Mouse (Mus musculus) heart, embryonic 16.5 days (tissue): ENCODE measurements around the gene Fam216a. TPM values are rescaled to one million over a fixed set of nuclear protein-coding genes. Genes with fewer than 3 reads are reported as not detected.

ENCODE experiments used
- ATAC-seq: fragments of 200-750 bp; cut with Nextera tagmentation; replicated peaks from 2 replicates; pipeline ENCODE4 v1.8.0; 2017; ENCODE audit warnings: moderate number of reproducible peaks; ENCODE audit not compliant: insufficient read depth, low FRiP score; ENCODE audit errors: extremely low read depth
- H3K27ac ChIP-seq: fragments of 300-500 bp; sonication (generic); 2 replicates; pipeline ENCODE4 v1.5.1; 2014; ENCODE audit warnings: mild to moderate bottlenecking, low read length, control low read depth, moderate library complexity
- H3K27me3 ChIP-seq: fragments of 300-500 bp; sonication (generic); 2 replicates; pipeline ENCODE4 v1.6.1; 2014; ENCODE audit warnings: low read length, mixed read lengths; ENCODE audit not compliant: control insufficient read depth, insufficient read depth
- H3K36me3 ChIP-seq: fragments of 300-500 bp; sonication (generic); 2 replicates; pipeline ENCODE4 v1.6.1; 2014; ENCODE audit not compliant: control insufficient read depth, insufficient read depth
- H3K4me1 ChIP-seq: fragments of 300-500 bp; sonication (generic); 2 replicates; pipeline ENCODE4 v1.6.1; 2014; ENCODE audit warnings: low read length, mixed read lengths; ENCODE audit not compliant: control insufficient read depth, insufficient read depth
- H3K4me2 ChIP-seq: fragments of 300-500 bp; sonication (generic); 2 replicates; pipeline ENCODE4 v1.6.1; 2014; ENCODE audit warnings: low read depth, mild to moderate bottlenecking, control low read depth, low read length
- H3K4me3 ChIP-seq: fragments of 300-500 bp; sonication (generic); 2 replicates; pipeline ENCODE4 v1.5.1; 2014; ENCODE audit warnings: mild to moderate bottlenecking, control low read depth, low read length
- H3K9ac ChIP-seq: fragments of 300-500 bp; sonication (generic); 2 replicates; pipeline ENCODE4 v1.6.1; 2014; ENCODE audit warnings: low read length, control low read depth
- H3K9me3 ChIP-seq: fragments of 300-500 bp; sonication (generic); replicated peaks from 2 replicates; pipeline ENCODE4 v1.6.1; 2016; ENCODE audit warnings: low read length; ENCODE audit not compliant: control insufficient read depth
- WGBS: fragments of 180-500 bp; shearing (Covaris S2); extraction: QIAGEN DNeasy Blood & Tissue Kit; methylation state at CpG from one replicate; pipeline ENCODE4 v1.1.7; 2014; 5-methylcytosine and 5-hydroxymethylcytosine counted together
- polyA plus RNA-seq: library from polyadenylated mRNA; unstranded; fragments of >200 nt; fragmentation: Nextera tagmentation; extraction: Ambion mirVana; gene quantifications from 2 replicates; pipeline ENCODE4 v1.2.1, GENCODE M21; 2015

Gene Fam216a
- polyA plus RNA-seq, 1 experiment from 2014 or later, result 51.7 TPM

DNA sequence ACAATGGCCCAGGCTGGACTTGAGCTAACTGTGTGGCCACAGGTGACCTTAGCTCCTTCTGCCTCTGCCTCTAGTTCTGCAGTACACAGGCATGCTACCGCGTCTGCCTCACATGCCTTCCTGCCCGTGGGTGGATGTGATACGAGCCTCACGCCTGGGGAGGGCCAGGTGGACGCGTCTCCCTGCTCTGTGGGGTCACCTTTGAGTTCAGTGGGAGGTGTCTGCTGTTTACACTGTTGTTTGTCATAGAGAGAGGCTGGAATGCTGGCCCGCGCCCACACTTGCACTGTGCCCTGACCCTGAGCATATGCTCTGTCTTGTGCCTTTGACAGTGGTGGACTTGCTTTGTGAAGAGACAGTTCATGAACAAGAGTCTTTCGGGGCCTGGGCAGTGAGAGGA, 33.4 kb upstream of the Fam216a start:
- Histone ChIP-seq H3K27me3 (no peaks in the 10 kb centered on the region), H3K36me3 (peaks cover 54% of the 10 kb centered on the region), H3K4me3 (no peak overlapping the region), H3K9ac (no peak overlapping the region), H3K4me1 (peaks cover 19% of the 10 kb centered on the region), H3K27ac (no peak overlapping the region), H3K9me3 (no peaks in the 10 kb centered on the region), H3K4me2 (no peak overlapping the region)
- ATAC-seq, result no peak
- WGBS, result 93% methylated on average over 10 of the region's 10 CpGs

DNA sequence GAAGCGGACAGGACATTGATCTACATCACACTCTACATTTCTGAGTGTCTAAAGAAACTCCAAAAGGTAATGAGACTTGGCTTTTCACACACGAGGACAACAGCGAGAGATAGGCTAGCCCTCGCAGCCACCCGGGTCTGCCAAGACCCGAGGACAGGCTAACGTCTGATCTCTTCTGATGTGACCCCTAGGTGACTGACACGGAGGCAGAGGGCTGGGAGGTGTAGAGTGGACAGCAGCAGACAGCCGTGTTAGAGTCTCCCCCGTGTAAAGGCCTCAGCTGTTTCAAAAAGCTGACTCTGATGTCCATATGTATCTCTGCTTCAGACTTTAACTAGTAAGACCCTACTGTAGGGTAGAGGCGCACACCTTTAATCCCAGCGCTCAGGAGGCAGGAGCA, 31.2 kb upstream of the Fam216a start:
- Histone ChIP-seq H3K4me1 (peaks cover 33% of the 10 kb centered on the region), H3K27ac (peak overlapping the region; percentile 77), H3K9me3 (no peaks in the 10 kb centered on the region), H3K36me3 (peaks cover 45% of the 10 kb centered on the region), H3K4me3 (no peak overlapping the region), H3K9ac (no peak overlapping the region), H3K27me3 (no peaks in the 10 kb centered on the region), H3K4me2 (no peak overlapping the region)
- no peak for ATAC-seq
- 85% methylated on average over 12 of the region's 12 CpGs for WGBS

DNA sequence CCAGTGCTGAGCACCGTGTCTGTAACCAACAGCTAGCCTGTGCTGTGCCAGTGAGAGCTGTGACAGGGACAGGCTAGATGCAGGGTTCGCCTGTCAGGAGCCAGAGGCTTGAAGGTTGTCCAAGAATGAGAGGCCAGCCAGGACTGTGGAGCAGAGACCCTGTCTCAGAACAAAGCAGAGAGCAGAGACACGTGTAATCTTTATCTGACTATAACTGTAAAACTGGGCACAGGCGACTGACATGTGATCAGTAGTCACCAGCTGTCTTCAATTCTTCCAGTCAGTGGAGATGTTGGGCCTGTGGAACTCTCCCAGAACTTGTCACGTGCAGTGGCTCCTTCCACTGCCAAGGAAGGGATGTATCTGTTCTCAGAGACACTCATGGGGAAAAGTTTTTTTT, 30.6 kb upstream of the Fam216a start:
- Histone ChIP-seq H3K4me2 (no peak overlapping the region), H3K36me3 (peaks cover 45% of the 10 kb centered on the region), H3K27ac (peak overlapping the region; percentile 77), H3K9ac (peak overlapping the region; percentile 40; the same call in 1 of the 2 replicates), H3K27me3 (no peaks in the 10 kb centered on the region), H3K4me1 (peaks cover 35% of the 10 kb centered on the region), H3K4me3 (no peak overlapping the region), H3K9me3 (no peaks in the 10 kb centered on the region)
- peak; percentile 85 for ATAC-seq
- WGBS, result 45% methylated on average over 5 of the region's 5 CpGs

DNA sequence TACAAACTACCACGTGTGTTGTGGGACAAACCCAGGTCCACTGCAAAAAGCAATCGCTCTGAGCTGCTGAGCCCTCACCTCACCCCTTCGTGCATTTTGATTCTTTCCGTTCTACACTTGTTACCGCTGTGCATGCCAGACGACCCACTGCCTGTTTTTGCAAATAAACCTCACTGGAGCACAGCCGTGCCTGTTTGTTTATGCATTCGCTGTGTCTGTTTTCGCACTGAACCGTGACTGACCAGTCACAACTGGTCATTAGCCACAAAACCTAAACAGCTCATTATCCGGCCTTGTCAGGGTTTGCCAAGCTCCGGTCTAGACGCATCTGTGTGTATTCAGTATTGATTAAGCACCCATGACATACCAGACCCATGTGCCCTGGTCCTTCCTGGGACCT, 30.0 kb upstream of the Fam216a start:
- Histone ChIP-seq H3K9ac (peak overlapping the region; percentile 40; the same call in 1 of the 2 replicates), H3K4me3 (no peak overlapping the region), H3K4me2 (no peak overlapping the region), H3K9me3 (no peaks in the 10 kb centered on the region), H3K27me3 (no peaks in the 10 kb centered on the region), H3K27ac (peak overlapping the region; percentile 77), H3K36me3 (peaks cover 46% of the 10 kb centered on the region), H3K4me1 (peaks cover 35% of the 10 kb centered on the region)
- no peak for ATAC-seq
- WGBS, result 86% methylated on average over 13 of the region's 13 CpGs

DNA sequence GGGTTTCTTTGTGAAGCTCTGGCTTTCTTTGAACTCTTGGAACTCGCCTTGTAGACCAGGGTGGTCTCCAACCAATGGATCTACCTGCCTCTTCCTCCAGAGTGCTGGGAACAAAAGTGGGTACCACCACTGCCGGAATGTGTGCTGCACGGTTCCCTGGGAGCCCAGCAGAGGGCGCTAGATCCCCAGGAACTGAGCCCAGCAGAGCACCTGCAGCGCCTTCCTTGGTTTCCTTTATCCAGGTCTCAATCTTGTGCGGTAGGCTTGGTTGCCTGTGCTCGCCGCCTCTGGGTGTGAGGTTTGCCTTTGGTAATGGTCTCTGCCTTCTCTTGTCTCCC, 29.1 kb upstream of the Fam216a start:
- Histone ChIP-seq H3K9me3 (no peaks in the 10 kb centered on the region), H3K9ac (no peak overlapping the region), H3K27me3 (no peaks in the 10 kb centered on the region), H3K27ac (no peak overlapping the region), H3K4me3 (no peak overlapping the region), H3K4me2 (no peak overlapping the region), H3K36me3 (peaks cover 41% of the 10 kb centered on the region), H3K4me1 (peaks cover 35% of the 10 kb centered on the region)
- ATAC-seq, result no peak
- 30% methylated on average over 8 of the region's 8 CpGs for WGBS

DNA sequence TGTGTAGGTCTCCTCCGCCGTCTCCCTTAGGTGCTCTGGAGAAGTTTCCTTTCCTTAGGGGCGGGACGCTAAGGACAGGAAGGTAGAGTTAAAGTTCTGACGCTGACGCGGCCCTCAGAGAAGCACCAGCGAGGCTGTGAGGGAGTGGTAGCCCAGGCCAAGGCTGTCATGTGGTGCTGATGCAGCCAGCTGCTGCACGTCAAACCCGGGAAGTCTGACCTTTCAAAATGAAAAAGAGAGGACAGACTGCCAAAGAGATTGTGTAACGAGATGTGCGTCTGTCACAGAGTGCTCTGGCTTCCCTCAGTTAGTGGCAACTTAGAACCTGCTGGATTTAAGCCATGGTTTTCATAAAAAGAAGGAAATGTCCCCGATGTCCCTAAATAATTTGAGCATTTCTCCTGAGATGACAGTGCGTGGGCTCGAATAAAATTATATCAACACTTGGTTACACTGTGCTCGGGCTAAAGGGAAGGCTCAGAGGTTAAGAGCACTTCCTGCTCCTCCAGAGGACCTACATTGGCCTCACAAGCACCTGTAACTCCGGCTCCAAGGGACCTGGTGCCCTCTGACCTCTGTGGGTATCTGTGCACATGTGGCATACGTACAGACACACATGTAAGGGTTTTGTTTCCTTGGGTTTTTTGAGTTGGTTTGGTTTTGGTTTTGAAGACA, 28.6 kb upstream of the Fam216a start:
- 0 out of 2 replicates have a peak, but pooled peaks have one; percentile 46 for ATAC-seq
- Histone ChIP-seq H3K36me3 (peaks cover 36% of the 10 kb centered on the region), H3K27ac (peak overlapping the region; percentile 68), H3K9me3 (no peaks in the 10 kb centered on the region), H3K4me2 (no peak overlapping the region), H3K4me1 (peaks cover 35% of the 10 kb centered on the region), H3K27me3 (no peaks in the 10 kb centered on the region), H3K4me3 (no peak overlapping the region), H3K9ac (no peak overlapping the region; the same call in 1 of the 2 replicates)
- 49% methylated on average over 18 of the region's 18 CpGs for WGBS

DNA sequence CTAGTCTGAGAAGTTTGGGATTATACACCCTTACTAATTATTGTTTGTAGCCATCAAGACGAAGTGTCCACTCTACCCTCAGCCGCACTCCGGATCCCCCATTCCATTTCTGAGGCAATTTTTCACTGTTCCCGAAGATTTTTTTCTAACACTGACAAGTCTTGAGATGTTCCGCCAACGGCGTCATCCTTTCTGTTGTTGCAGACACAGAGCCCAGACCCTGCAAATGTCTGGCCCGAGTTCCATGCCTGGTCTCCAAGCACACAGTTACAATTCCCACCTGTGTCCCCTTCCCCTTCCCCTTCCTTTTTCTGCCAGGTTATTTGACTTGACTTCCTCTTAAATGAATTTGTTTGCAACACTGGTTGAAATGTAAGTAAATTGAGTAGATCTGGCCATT, 27.7 kb upstream of the Fam216a start:
- H3K4me1 ChIP-seq, result peaks cover 35% of the 10 kb centered on the region
- H3K9ac ChIP-seq, result no peak overlapping the region
- no peak overlapping the region for H3K4me3 ChIP-seq
- no peak for ATAC-seq
- H3K27ac ChIP-seq, result no peak overlapping the region; the same call in 1 of the 2 replicates
- H3K27me3 ChIP-seq, result no peaks in the 10 kb centered on the region
- peaks cover 27% of the 10 kb centered on the region for H3K36me3 ChIP-seq
- 88% methylated on average over 8 of the region's 8 CpGs for WGBS
- no peaks in the 10 kb centered on the region for H3K9me3 ChIP-seq
- H3K4me2 ChIP-seq, result no peak overlapping the region

DNA sequence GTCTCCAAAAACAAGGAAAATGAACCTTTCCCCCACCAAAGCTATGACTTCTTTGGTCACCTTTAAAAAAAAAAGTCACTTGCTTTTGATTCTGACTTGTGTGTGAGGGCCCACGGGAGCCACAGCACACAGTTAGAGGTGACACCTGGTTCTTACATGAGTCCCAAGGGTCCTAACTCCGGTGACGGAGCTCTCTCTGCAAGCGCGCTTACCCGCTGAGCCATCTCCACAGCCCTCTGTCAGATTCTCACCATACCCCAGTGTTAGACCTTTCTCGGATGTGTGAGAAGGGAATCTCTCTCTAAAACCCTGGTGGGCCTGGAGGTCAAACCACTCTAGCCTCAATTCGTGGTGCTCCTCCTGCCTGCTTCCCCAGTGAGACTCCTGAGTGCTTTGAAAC, 25.3 kb upstream of the Fam216a start:
- 87% methylated on average over 8 of the region's 8 CpGs for WGBS
- H3K4me2 ChIP-seq, result no peak overlapping the region
- ATAC-seq, result no peak
- no peak overlapping the region for H3K9ac ChIP-seq
- peaks cover 41% of the 10 kb centered on the region for H3K4me1 ChIP-seq
- H3K4me3 ChIP-seq, result no peak overlapping the region
- H3K9me3 ChIP-seq, result no peaks in the 10 kb centered on the region
- H3K27me3 ChIP-seq, result no peaks in the 10 kb centered on the region
- peaks cover 13% of the 10 kb centered on the region for H3K36me3 ChIP-seq
- H3K27ac ChIP-seq, result peak overlapping the region; percentile 41

DNA sequence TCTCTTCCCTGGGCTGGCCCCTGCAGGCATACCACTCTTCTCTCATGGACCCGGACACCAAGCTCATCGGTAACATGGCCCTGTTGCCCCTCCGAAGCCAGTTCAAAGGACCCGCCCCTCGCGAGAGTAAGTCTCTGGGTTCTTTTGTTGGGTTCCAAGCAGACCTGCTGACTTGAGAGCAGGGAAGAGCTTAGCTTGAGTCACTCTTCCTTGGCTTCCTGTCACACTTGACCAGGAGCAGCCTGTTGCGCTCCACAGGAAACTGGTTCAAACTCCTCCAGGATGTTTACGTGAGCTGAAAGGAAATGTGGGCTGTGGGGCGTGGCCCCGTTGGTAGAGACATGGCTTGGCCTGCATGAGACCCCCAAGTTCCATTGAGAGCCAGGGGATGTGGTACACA, 24.6 kb upstream of the Fam216a start:
- H3K9me3 ChIP-seq, result no peaks in the 10 kb centered on the region
- 60% methylated on average over 10 of the region's 10 CpGs for WGBS
- no peaks in the 10 kb centered on the region for H3K27me3 ChIP-seq
- no peak overlapping the region for H3K9ac ChIP-seq
- H3K27ac ChIP-seq, result peak overlapping the region; percentile 78
- H3K36me3 ChIP-seq, result peaks cover 8% of the 10 kb centered on the region
- H3K4me1 ChIP-seq, result peaks cover 37% of the 10 kb centered on the region
- peak; percentile 16; the same call in 1 of the 2 replicates for ATAC-seq
- peak overlapping the region; percentile 19; the same call in 1 of the 2 replicates for H3K4me3 ChIP-seq
- H3K4me2 ChIP-seq, result peak overlapping the region; percentile 26; the same call in 1 of the 2 replicates
